Mouse (Mus musculus): ENCODE results near the gene Dlg2. TPM values are rescaled to one million over a fixed set of nuclear protein-coding genes. Genes with fewer than 3 reads are reported as not detected.

Dlg2 gene
- polyA plus RNA-seq, 1 experiment from 2014 or later = 28.3 TPM

- H3K9ac ChIP-seq (ENCODE audit: low read depth, low read length) = peak overlapping the region; percentile 90
- peak overlapping the region; percentile 77 for H3K4me3 ChIP-seq (ENCODE audit: low read length)
- no peaks in the 10 kb centered on the region for H3K9me3 ChIP-seq (ENCODE audit: control insufficient read depth, low read length)
- ATAC-seq = no peak
- peaks cover 10% of the 10 kb centered on the region for H3K4me1 ChIP-seq (ENCODE audit: control insufficient read depth, insufficient read depth, low read depth, low read length)
- no peaks in the 10 kb centered on the region; the same call in 1 of the 2 replicates for H3K36me3 ChIP-seq (ENCODE audit: control insufficient read depth, insufficient read depth, low read length)
- H3K27me3 ChIP-seq (replicated peaks; ENCODE audit: control insufficient read depth, insufficient read depth, low read length) = no peaks in the 10 kb centered on the region
- H3K4me2 ChIP-seq (ENCODE audit: low read length) = peak overlapping the region; percentile 72
- WGBS = 33% methylated on average over 7 of the region's 7 CpGs
- peak overlapping the region; percentile 96; the same call in 1 of the 2 replicates for H3K27ac ChIP-seq (ENCODE audit: low read depth, low read length)
Observed at GRCm38 (mm10) chr7:90456149-90456844, 20.2 kb upstream of the Dlg2 start.

- peaks cover 10% of the 10 kb centered on the region for H3K4me1 ChIP-seq (ENCODE audit: control insufficient read depth, insufficient read depth, low read depth, low read length)
Observed at GRCm38 (mm10) chr7:90456845-90457468, 19.5 kb upstream of the Dlg2 start, which contains the start of gene Tmem126a. TSS of gene Tmem126a (minus strand) at chr7:90457229.

GRCm38 (mm10) chr7:90457517-90457916, 19.0 kb upstream of the Dlg2 start:
- Histone ChIP-seq H3K9me3 (ENCODE audit: control insufficient read depth, low read length) (no peaks in the 10 kb centered on the region), H3K27ac (ENCODE audit: low read depth, low read length) (peak overlapping the region; percentile 96), H3K27me3 (replicated peaks; ENCODE audit: control insufficient read depth, insufficient read depth, low read length) (no peaks in the 10 kb centered on the region), H3K9ac (ENCODE audit: low read depth, low read length) (peak overlapping the region; percentile 90), H3K36me3 (ENCODE audit: control insufficient read depth, insufficient read depth, low read length) (no peaks in the 10 kb centered on the region; the same call in 1 of the 2 replicates), H3K4me2 (ENCODE audit: low read length) (peak overlapping the region; percentile 72), H3K4me1 (ENCODE audit: control insufficient read depth, insufficient read depth, low read depth, low read length) (peaks cover 10% of the 10 kb centered on the region), H3K4me3 (ENCODE audit: low read length) (peak overlapping the region; percentile 77)
- WGBS = 8% methylated on average over 10 of the region's 10 CpGs
- peak; percentile 64 for ATAC-seq

More at GRCm38 (mm10) chr7:90456845-90457468, 19.5 kb upstream of the Dlg2 start, which contains the start of gene Tmem126a:
- H3K4me3 ChIP-seq (ENCODE audit: low read length) = peak within 1 kb of the TSS; percentile 77
- peak within 1 kb of the TSS; percentile 90 for H3K9ac ChIP-seq (ENCODE audit: low read depth, low read length)
- WGBS = under 1% methylated on average over 41 of the region's 41 CpGs
- H3K36me3 ChIP-seq (ENCODE audit: control insufficient read depth, insufficient read depth, low read length) = no peaks in the 10 kb centered on the region; the same call in 1 of the 2 replicates
- peak within 1 kb of the TSS; percentile 96 for H3K27ac ChIP-seq (ENCODE audit: low read depth, low read length)
- no peaks in the 10 kb centered on the region for H3K9me3 ChIP-seq (ENCODE audit: control insufficient read depth, low read length)
- no peaks in the 10 kb centered on the region for H3K27me3 ChIP-seq (replicated peaks; ENCODE audit: control insufficient read depth, insufficient read depth, low read length)
- ATAC-seq = peak; percentile 99
- H3K4me2 ChIP-seq (ENCODE audit: low read length) = peak within 1 kb of the TSS; percentile 72

GRCm38 (mm10) chr7:90460330-90460729, 16.1 kb upstream of the Dlg2 start:
- no peak overlapping the region for H3K9ac ChIP-seq (ENCODE audit: low read depth, low read length)
- WGBS = 60% methylated on average over 10 of the region's 10 CpGs
- H3K4me1 ChIP-seq (ENCODE audit: control insufficient read depth, insufficient read depth, low read depth, low read length) = peaks cover 10% of the 10 kb centered on the region
- no peak overlapping the region for H3K27ac ChIP-seq (ENCODE audit: low read depth, low read length)
- no peaks in the 10 kb centered on the region for H3K27me3 ChIP-seq (replicated peaks; ENCODE audit: control insufficient read depth, insufficient read depth, low read length)
- no peak overlapping the region for H3K4me2 ChIP-seq (ENCODE audit: low read length)
- no peaks in the 10 kb centered on the region for H3K9me3 ChIP-seq (ENCODE audit: control insufficient read depth, low read length)
- no peak overlapping the region for H3K4me3 ChIP-seq (ENCODE audit: low read length)
- H3K36me3 ChIP-seq (ENCODE audit: control insufficient read depth, insufficient read depth, low read length) = no peaks in the 10 kb centered on the region
- ATAC-seq = no peak

- Histone ChIP-seq H3K4me2 (ENCODE audit: low read length) (no peak overlapping the region), H3K9me3 (ENCODE audit: control insufficient read depth, low read length) (no peaks in the 10 kb centered on the region), H3K9ac (ENCODE audit: low read depth, low read length) (no peak overlapping the region), H3K4me3 (ENCODE audit: low read length) (no peak overlapping the region), H3K36me3 (ENCODE audit: control insufficient read depth, insufficient read depth, low read length) (no peaks in the 10 kb centered on the region), H3K27ac (ENCODE audit: low read depth, low read length) (no peak overlapping the region), H3K27me3 (replicated peaks; ENCODE audit: control insufficient read depth, insufficient read depth, low read length) (no peaks in the 10 kb centered on the region), H3K4me1 (ENCODE audit: control insufficient read depth, insufficient read depth, low read depth, low read length) (peaks cover 5% of the 10 kb centered on the region)
- no peak for ATAC-seq
- 20% methylated on average over 14 of the region's 14 CpGs for WGBS
Observed at GRCm38 (mm10) chr7:90460930-90461329, 15.5 kb upstream of the Dlg2 start.

GRCm38 (mm10) chr7:90461441-90461840, 15.0 kb upstream of the Dlg2 start:
- ATAC-seq = no peak
- H3K4me1 ChIP-seq (ENCODE audit: control insufficient read depth, insufficient read depth, low read depth, low read length) = peaks cover under 1% of the 10 kb centered on the region; the same call in 1 of the 2 replicates
- no peak overlapping the region for H3K27ac ChIP-seq (ENCODE audit: low read depth, low read length)
- H3K9me3 ChIP-seq (ENCODE audit: control insufficient read depth, low read length) = no peaks in the 10 kb centered on the region
- H3K4me3 ChIP-seq (ENCODE audit: low read length) = no peak overlapping the region
- H3K4me2 ChIP-seq (ENCODE audit: low read length) = no peak overlapping the region
- no peak overlapping the region for H3K9ac ChIP-seq (ENCODE audit: low read depth, low read length)
- no peaks in the 10 kb centered on the region for H3K36me3 ChIP-seq (ENCODE audit: control insufficient read depth, insufficient read depth, low read length)
- WGBS = 96% methylated on average over 5 of the region's 5 CpGs
- no peaks in the 10 kb centered on the region for H3K27me3 ChIP-seq (replicated peaks; ENCODE audit: control insufficient read depth, insufficient read depth, low read length)

- no peak for ATAC-seq
- H3K27ac ChIP-seq (ENCODE audit: low read depth, low read length) = no peak overlapping the region
- H3K9ac ChIP-seq (ENCODE audit: low read depth, low read length) = no peak overlapping the region
- H3K4me1 ChIP-seq (ENCODE audit: control insufficient read depth, insufficient read depth, low read depth, low read length) = peaks cover 7% of the 10 kb centered on the region
- WGBS = 77% methylated on average over 2 of the region's 2 CpGs
- no peaks in the 10 kb centered on the region for H3K27me3 ChIP-seq (replicated peaks; ENCODE audit: control insufficient read depth, insufficient read depth, low read length)
- H3K36me3 ChIP-seq (ENCODE audit: control insufficient read depth, insufficient read depth, low read length) = peaks cover 10% of the 10 kb centered on the region
- H3K9me3 ChIP-seq (ENCODE audit: control insufficient read depth, low read length) = no peaks in the 10 kb centered on the region
- H3K4me2 ChIP-seq (ENCODE audit: low read length) = no peak overlapping the region
- no peak overlapping the region for H3K4me3 ChIP-seq (ENCODE audit: low read length)
Observed at GRCm38 (mm10) chr7:90473511-90473910, 3.0 kb upstream of the Dlg2 start.

- under 1% methylated on average over 31 of the region's 36 CpGs for WGBS
- peak; percentile 100 for ATAC-seq
- H3K27ac ChIP-seq (ENCODE audit: low read depth, low read length) = peak within 1 kb of the TSS; percentile 92
- H3K9me3 ChIP-seq (ENCODE audit: control insufficient read depth, low read length) = no peaks in the 10 kb centered on the region
- no peaks in the 10 kb centered on the region for H3K27me3 ChIP-seq (replicated peaks; ENCODE audit: control insufficient read depth, insufficient read depth, low read length)
- H3K9ac ChIP-seq (ENCODE audit: low read depth, low read length) = peak within 1 kb of the TSS; percentile 78
- no peaks in the 10 kb centered on the region for H3K36me3 ChIP-seq (ENCODE audit: control insufficient read depth, insufficient read depth, low read length)
- H3K4me2 ChIP-seq (ENCODE audit: low read length) = peak within 1 kb of the TSS; percentile 82
- H3K4me3 ChIP-seq (ENCODE audit: low read length) = peak within 1 kb of the TSS; percentile 59
- H3K4me1 ChIP-seq (ENCODE audit: control insufficient read depth, insufficient read depth, low read depth, low read length) = peaks cover 7% of the 10 kb centered on the region
Observed at GRCm38 (mm10) chr7:90475793-90476312, 619 bp upstream of the Dlg2 start, which contains the start of gene Tmem126b. TSS of gene Tmem126b (minus strand) at chr7:90476001.

- H3K4me1 ChIP-seq (ENCODE audit: control insufficient read depth, insufficient read depth, low read depth, low read length) = no peaks in the 10 kb centered on the region
- no peak overlapping the region for H3K4me2 ChIP-seq (ENCODE audit: low read length)
- H3K27ac ChIP-seq (ENCODE audit: low read depth, low read length) = no peak overlapping the region
- H3K4me3 ChIP-seq (ENCODE audit: low read length) = no peak overlapping the region
- no peaks in the 10 kb centered on the region for H3K36me3 ChIP-seq (ENCODE audit: control insufficient read depth, insufficient read depth, low read length)
- no peak overlapping the region for H3K9ac ChIP-seq (ENCODE audit: low read depth, low read length)
- H3K9me3 ChIP-seq (ENCODE audit: control insufficient read depth, low read length) = no peaks in the 10 kb centered on the region
- 88% methylated on average over 2 of the region's 2 CpGs for WGBS
- no peaks in the 10 kb centered on the region for H3K27me3 ChIP-seq (replicated peaks; ENCODE audit: control insufficient read depth, insufficient read depth, low read length)
- ATAC-seq = no peak
Observed at GRCm38 (mm10) chr7:90482607-90483006, 6.1 kb downstream of the Dlg2 start.
